Mouse (Mus musculus) gonadal fat pad, adult 2 months (tissue): ENCODE measurements around the gene 1700001L19Rik. TPM values are rescaled to one million over a fixed set of nuclear protein-coding genes. Genes with fewer than 3 reads are reported as not detected.

ENCODE experiments used
- DNase-seq: peaks from one replicate; pipeline ENCODE4 v3.0.0-alpha.2; 2012; ENCODE audit warnings: low read depth
- polyA plus RNA-seq: library from polyadenylated mRNA; depleted of rRNA; stranded (reverse); fragments of >200 nt; gene quantifications from 2 replicates; pipeline ENCODE4 v1.2.3, GENCODE M21; 2012; rRNA removed

Gene 1700001L19Rik
- polyA plus RNA-seq, 1 experiment: 0.51 TPM

DNA sequence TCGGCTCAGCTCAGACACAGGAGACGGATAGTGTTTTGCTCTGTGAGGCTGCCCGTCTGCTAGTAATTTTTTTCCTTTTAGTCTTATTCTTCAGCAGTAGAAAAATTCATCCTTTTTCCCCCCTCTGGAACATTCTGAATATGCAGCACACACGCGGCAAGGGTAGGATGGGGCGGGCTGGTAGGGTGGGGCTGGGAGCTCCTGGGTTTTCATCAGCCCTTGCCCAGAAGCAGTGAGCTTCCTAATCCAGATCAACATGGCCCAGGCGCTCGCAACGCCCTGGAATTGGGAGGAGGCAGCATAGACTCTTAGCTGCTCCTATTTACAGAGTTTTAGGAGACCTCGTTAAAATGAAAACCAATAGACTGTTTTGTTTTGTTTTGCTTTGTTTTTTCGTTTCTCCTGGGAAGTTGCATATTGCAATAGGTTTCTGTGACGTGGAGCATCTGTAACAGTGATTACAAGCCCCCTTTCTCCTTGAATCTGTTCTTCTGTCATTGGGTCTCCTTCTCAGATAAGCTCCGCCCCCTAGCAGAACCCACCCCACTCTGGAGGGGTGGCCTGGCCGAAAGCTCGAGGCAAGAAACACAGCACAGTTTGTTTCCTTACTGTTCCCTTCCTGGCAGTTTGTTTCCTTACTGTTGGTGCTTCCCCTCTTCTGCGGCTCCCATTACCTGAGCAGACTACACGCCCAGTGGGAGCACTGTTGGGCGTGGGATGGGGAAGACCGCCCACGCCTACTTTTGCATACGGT, 10.6 kb downstream of the 1700001L19Rik start:
- no peak for DNase-seq

DNA sequence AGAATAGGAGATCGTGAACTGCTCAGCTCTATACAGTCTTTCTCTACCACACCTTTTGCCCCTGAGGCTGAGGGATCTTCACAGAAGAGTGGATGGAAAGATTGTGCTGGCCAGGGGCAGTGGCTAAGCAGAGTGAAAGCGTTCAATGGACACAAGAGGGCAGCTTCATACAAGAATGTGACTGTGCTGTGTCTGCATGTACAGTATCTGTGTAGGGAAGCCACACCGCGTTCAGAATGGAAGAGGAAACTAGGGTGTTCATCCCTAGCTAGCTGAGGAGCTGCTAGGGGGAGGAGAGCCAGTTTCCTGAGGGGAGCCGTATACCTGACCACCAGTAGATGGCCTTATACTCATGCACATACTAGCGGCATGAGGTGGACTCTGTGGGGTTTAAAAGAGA, 25.6 kb downstream of the 1700001L19Rik start:
- DNase-seq: no peak

DNA sequence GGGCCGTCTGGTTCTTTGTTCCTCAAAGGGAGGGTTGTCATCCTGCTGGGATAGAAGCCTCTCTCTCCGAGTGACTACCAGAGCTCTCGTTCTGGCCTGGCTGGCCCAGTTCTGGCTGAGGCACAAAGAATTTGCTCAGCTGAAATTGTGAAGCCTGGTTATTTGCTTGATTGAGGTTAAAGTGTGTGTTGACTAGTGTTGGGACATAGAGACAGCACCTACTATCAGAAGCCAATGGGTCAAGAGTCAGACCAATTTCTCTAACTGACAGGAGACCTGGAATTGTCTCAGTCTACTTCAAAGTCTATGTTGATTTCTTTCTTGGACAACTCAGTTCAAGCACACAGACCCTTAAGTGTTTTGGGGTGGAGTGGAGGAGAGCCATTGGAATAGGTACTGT, 29.8 kb downstream of the 1700001L19Rik start:
- no peak for DNase-seq

DNA sequence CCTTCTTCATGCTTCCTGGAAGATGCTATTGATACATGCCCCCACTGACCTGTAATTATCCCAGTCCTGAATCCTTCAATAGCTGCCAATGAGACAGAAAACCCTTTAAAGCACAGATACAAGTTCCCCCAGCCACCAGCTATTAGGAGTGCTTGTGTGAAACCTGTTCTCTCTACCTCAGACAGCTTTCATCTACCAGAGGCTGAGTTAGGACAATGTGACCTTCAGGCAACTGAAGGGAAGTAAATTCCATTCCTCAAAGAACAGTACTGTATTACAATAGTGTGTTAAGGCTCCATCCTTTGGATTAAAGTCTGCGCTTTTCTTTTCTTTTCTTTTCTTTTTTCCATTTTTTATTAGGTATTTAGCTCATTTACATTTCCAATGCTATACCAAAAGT, 45.6 kb downstream of the 1700001L19Rik start:
- no peak for DNase-seq

Other genes starting within 250 kb of the 1700001L19Rik start
- 14.4 and 15.6 TPM in 2 replicates for gene Mtrr, start 15.3 kb upstream of the 1700001L19Rik start, polyA plus RNA-seq
- gene Fastkd3, start 15.2 kb upstream of the 1700001L19Rik start, polyA plus RNA-seq: 9.8 and 17.2 TPM in 2 replicates